Mouse (Mus musculus): ENCODE results near the gene Clmn. TPM values are rescaled to one million over a fixed set of nuclear protein-coding genes. Genes with fewer than 3 reads are reported as not detected.

The Clmn gene
- polyA plus RNA-seq, 1 experiment from 2014 or later = 2.0 TPM

GRCm38 (mm10) chr12:104907133-104907532 is 42.3 kb upstream of the Clmn start:
- H3K36me3 ChIP-seq (ENCODE audit: insufficient read depth, low read length) = no peaks in the 10 kb centered on the region
- peaks cover 4% of the 10 kb centered on the region; the same call in 1 of the 2 replicates for H3K4me1 ChIP-seq (ENCODE audit: insufficient read depth, low read depth, low read length)
- no peak overlapping the region for H3K4me2 ChIP-seq (replicated peaks; ENCODE audit: low read depth, low read length)
- H3K9ac ChIP-seq (replicated peaks; ENCODE audit: low read depth) = no peak overlapping the region
- DNase-seq (ENCODE audit: low spot score) (no peak), ATAC-seq (no peak)
- no peaks in the 10 kb centered on the region for H3K27me3 ChIP-seq (replicated peaks; ENCODE audit: insufficient read depth, low read length)
- TF ChIP-seq CTCF (IDR thresholded peaks at IDR 0.05) (no peak), EP300 (IDR thresholded peaks at IDR 0.05) (no peak)
- no peak overlapping the region for H3K27ac ChIP-seq (ENCODE audit: low read length)
- no peak overlapping the region for H3K4me3 ChIP-seq (ENCODE audit: low read depth, low read length)
- no peaks in the 10 kb centered on the region for H3K9me3 ChIP-seq (ENCODE audit: low read length)
- 90% methylated on average over 2 of the region's 2 CpGs for WGBS

GRCm38 (mm10) chr12:104904138-104904537 is 39.3 kb upstream of the Clmn start:
- no peaks in the 10 kb centered on the region for H3K27me3 ChIP-seq (replicated peaks; ENCODE audit: insufficient read depth, low read length)
- TF ChIP-seq CTCF (IDR thresholded peaks at IDR 0.05) (no peak), EP300 (IDR thresholded peaks at IDR 0.05) (no peak)
- peaks cover 4% of the 10 kb centered on the region; the same call in 1 of the 2 replicates for H3K4me1 ChIP-seq (ENCODE audit: insufficient read depth, low read depth, low read length)
- H3K4me3 ChIP-seq (ENCODE audit: low read depth, low read length) = no peak overlapping the region
- no peak overlapping the region for H3K27ac ChIP-seq (ENCODE audit: low read length)
- H3K9me3 ChIP-seq (ENCODE audit: low read length) = no peaks in the 10 kb centered on the region
- DNase-seq (ENCODE audit: low spot score) (peak; percentile 22), ATAC-seq (peak; percentile 65)
- H3K4me2 ChIP-seq (replicated peaks; ENCODE audit: low read depth, low read length) = no peak overlapping the region
- H3K9ac ChIP-seq (replicated peaks; ENCODE audit: low read depth) = no peak overlapping the region
- H3K36me3 ChIP-seq (ENCODE audit: insufficient read depth, low read length) = no peaks in the 10 kb centered on the region
- 9% methylated on average over 5 of the region's 5 CpGs for WGBS

DNA sequence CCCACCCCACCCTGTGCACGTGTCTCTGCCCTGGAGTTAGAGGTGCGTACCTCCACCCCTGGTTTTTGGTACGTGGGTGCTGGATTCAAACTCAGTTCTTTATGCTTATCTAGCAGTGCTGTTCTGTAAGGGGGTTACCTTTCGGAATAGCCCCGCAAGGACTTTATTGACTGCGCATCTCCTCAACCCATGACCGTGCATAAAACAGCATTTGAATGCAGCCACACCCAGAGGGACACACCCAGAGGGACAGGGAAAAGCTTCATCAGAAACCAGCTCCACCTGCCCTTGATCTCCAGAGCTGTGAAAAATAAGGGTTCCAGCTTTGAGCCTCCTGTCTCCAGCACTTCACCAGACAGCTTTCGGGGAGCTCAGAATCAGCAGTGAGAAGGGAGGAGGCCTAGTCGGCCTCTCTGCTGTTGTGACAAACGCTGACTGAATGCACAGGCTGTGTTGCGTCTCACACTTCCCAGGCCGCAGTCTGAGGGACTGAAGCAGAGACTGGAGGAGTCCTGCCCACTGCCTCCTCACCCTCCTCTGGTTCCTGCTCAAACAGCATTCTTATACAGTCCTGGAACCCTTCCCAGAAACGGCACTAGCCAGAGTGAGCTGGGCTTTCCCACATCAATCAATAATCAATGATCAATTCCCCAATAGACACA is 37.6 kb upstream of the Clmn start:
- 73% methylated on average over 13 of the region's 13 CpGs for WGBS

GRCm38 (mm10) chr12:104901320-104901719 is 36.4 kb upstream of the Clmn start:
- Histone ChIP-seq H3K4me1 (ENCODE audit: insufficient read depth, low read depth, low read length) (peaks cover 4% of the 10 kb centered on the region; the same call in 1 of the 2 replicates), H3K9me3 (ENCODE audit: low read length) (no peaks in the 10 kb centered on the region), H3K27ac (ENCODE audit: low read length) (no peak overlapping the region), H3K36me3 (ENCODE audit: insufficient read depth, low read length) (no peaks in the 10 kb centered on the region), H3K27me3 (replicated peaks; ENCODE audit: insufficient read depth, low read length) (no peaks in the 10 kb centered on the region), H3K9ac (replicated peaks; ENCODE audit: low read depth) (no peak overlapping the region), H3K4me2 (replicated peaks; ENCODE audit: low read depth, low read length) (no peak overlapping the region), H3K4me3 (ENCODE audit: low read depth, low read length) (no peak overlapping the region)
- no peak for ATAC-seq
- 51% methylated on average over 8 of the region's 8 CpGs for WGBS
- TF ChIP-seq CTCF (IDR thresholded peaks at IDR 0.05) (no peak), EP300 (IDR thresholded peaks at IDR 0.05) (no peak)
- no peak for DNase-seq (ENCODE audit: low spot score)

More for the DNA sequence above, 37.6 kb upstream of the Clmn start:
- Histone ChIP-seq H3K27ac (ENCODE audit: low read length) (no peak overlapping the region), H3K36me3 (ENCODE audit: insufficient read depth, low read length) (no peaks in the 10 kb centered on the region), H3K9ac (replicated peaks; ENCODE audit: low read depth) (no peak overlapping the region), H3K4me3 (ENCODE audit: low read depth, low read length) (no peak overlapping the region), H3K9me3 (ENCODE audit: low read length) (no peaks in the 10 kb centered on the region), H3K4me2 (replicated peaks; ENCODE audit: low read depth, low read length) (no peak overlapping the region), H3K4me1 (ENCODE audit: insufficient read depth, low read depth, low read length) (peaks cover 4% of the 10 kb centered on the region; the same call in 1 of the 2 replicates), H3K27me3 (replicated peaks; ENCODE audit: insufficient read depth, low read length) (no peaks in the 10 kb centered on the region)
- no peak for TF ChIP-seq CTCF (IDR thresholded peaks at IDR 0.05)
- TF ChIP-seq EP300 (IDR thresholded peaks at IDR 0.05) = no peak
- no peak for DNase-seq (ENCODE audit: low spot score)
- ATAC-seq = no peak

GRCm38 (mm10) chr12:104899835-104900234 is 35.0 kb upstream of the Clmn start:
- H3K27ac ChIP-seq (ENCODE audit: low read length) = no peak overlapping the region
- no peaks in the 10 kb centered on the region for H3K27me3 ChIP-seq (replicated peaks; ENCODE audit: insufficient read depth, low read length)
- H3K9me3 ChIP-seq (ENCODE audit: low read length) = no peaks in the 10 kb centered on the region
- ATAC-seq = no peak
- no peaks in the 10 kb centered on the region for H3K36me3 ChIP-seq (ENCODE audit: insufficient read depth, low read length)
- H3K4me1 ChIP-seq (ENCODE audit: insufficient read depth, low read depth, low read length) = peaks cover 4% of the 10 kb centered on the region; the same call in 1 of the 2 replicates
- TF ChIP-seq EP300 (IDR thresholded peaks at IDR 0.05) (no peak), CTCF (IDR thresholded peaks at IDR 0.05) (no peak)
- 47% methylated on average over 3 of the region's 3 CpGs for WGBS
- no peak overlapping the region for H3K4me2 ChIP-seq (replicated peaks; ENCODE audit: low read depth, low read length)
- H3K4me3 ChIP-seq (ENCODE audit: low read depth, low read length) = no peak overlapping the region
- H3K9ac ChIP-seq (replicated peaks; ENCODE audit: low read depth) = no peak overlapping the region
- DNase-seq (ENCODE audit: low spot score) = no peak

DNA sequence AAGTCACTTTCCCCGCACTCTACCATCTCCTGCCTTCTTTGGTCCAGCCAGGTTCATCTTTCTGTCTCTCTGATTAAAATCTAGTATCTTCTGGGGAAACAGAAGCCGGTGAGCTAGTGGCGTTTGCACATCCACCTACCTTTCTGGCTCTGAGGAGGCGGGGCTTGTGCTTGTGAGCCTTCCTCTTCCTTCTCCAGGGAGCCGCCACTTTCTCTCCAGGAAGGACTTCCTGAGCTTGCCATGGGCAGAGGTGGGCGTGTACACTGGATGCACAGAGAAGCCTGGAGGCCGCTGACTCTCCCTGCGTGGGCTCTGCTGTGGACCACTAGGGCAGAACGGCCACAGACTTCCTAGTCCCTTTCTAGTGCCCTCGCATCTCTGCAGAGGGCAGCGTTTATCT is 34.3 kb upstream of the Clmn start:
- Histone ChIP-seq H3K4me3 (ENCODE audit: low read depth, low read length) (no peak overlapping the region), H3K27me3 (replicated peaks; ENCODE audit: insufficient read depth, low read length) (no peaks in the 10 kb centered on the region), H3K4me2 (replicated peaks; ENCODE audit: low read depth, low read length) (no peak overlapping the region), H3K27ac (ENCODE audit: low read length) (no peak overlapping the region), H3K9me3 (ENCODE audit: low read length) (no peaks in the 10 kb centered on the region), H3K36me3 (ENCODE audit: insufficient read depth, low read length) (no peaks in the 10 kb centered on the region), H3K9ac (replicated peaks; ENCODE audit: low read depth) (no peak overlapping the region), H3K4me1 (ENCODE audit: insufficient read depth, low read depth, low read length) (peaks cover 2% of the 10 kb centered on the region; the same call in 1 of the 2 replicates)
- 44% methylated on average over 11 of the region's 11 CpGs for WGBS
- TF ChIP-seq CTCF (IDR thresholded peaks at IDR 0.05) (no peak), EP300 (IDR thresholded peaks at IDR 0.05) (no peak)
- DNase-seq (ENCODE audit: low spot score) (no peak), ATAC-seq (no peak)
